Mouse (Mus musculus) olfactory bulb, adult 2 months (tissue): ENCODE results near the gene Rnase11. TPM values are rescaled to one million over a fixed set of nuclear protein-coding genes. Genes with fewer than 3 reads are reported as not detected.

ENCODE experiments used
- H3K27ac ChIP-seq: fragments of 200-500 bp; 2 replicates; pipeline ENCODE4 v1.5.1; 2012; ENCODE audit warnings: low read depth, low read length; ENCODE audit not compliant: insufficient read depth
- H3K4me1 ChIP-seq: fragments of 200-500 bp; 2 replicates; pipeline ENCODE4 v1.6.1; 2012; ENCODE audit warnings: low read length; ENCODE audit not compliant: control insufficient read depth, insufficient read depth
- H3K4me3 ChIP-seq: fragments of 200-500 bp; 2 replicates; pipeline ENCODE4 v1.5.1; 2012; ENCODE audit warnings: mild to moderate bottlenecking, low read depth, low read length, moderate library complexity; ENCODE audit not compliant: insufficient read depth
- CTCF ChIP-seq: fragments of 200-500 bp; IDR thresholded peaks from 2 replicates; pipeline ENCODE4 v1.5.1; 2012; ENCODE audit warnings: low read depth, mild to moderate bottlenecking, low read length, moderate library complexity; ENCODE audit not compliant: insufficient read depth
- POLR2A ChIP-seq: fragments of 200-500 bp; IDR thresholded peaks from 2 replicates; pipeline ENCODE4 v1.6.1; 2012; ENCODE audit warnings: mild to moderate bottlenecking, low read depth, low read length, moderate library complexity; ENCODE audit not compliant: insufficient read depth
- WGBS: fragments of 180-500 bp; shearing (Covaris S2); methylation state at CpG from one replicate; pipeline ENCODE4 v1.1.7; 2018; 5-methylcytosine and 5-hydroxymethylcytosine counted together
- polyA plus RNA-seq: library from polyadenylated mRNA; stranded (reverse); fragments of >200 nt; gene quantifications from 2 replicates; pipeline ENCODE4 v1.2.4, GENCODE M21; 2012; ENCODE audit warnings: low replicate concordance; ENCODE audit not compliant: missing spikeins, insufficient read depth, insufficient read length

The Rnase11 gene
- polyA plus RNA-seq, 1 experiment: not detected

DNA sequence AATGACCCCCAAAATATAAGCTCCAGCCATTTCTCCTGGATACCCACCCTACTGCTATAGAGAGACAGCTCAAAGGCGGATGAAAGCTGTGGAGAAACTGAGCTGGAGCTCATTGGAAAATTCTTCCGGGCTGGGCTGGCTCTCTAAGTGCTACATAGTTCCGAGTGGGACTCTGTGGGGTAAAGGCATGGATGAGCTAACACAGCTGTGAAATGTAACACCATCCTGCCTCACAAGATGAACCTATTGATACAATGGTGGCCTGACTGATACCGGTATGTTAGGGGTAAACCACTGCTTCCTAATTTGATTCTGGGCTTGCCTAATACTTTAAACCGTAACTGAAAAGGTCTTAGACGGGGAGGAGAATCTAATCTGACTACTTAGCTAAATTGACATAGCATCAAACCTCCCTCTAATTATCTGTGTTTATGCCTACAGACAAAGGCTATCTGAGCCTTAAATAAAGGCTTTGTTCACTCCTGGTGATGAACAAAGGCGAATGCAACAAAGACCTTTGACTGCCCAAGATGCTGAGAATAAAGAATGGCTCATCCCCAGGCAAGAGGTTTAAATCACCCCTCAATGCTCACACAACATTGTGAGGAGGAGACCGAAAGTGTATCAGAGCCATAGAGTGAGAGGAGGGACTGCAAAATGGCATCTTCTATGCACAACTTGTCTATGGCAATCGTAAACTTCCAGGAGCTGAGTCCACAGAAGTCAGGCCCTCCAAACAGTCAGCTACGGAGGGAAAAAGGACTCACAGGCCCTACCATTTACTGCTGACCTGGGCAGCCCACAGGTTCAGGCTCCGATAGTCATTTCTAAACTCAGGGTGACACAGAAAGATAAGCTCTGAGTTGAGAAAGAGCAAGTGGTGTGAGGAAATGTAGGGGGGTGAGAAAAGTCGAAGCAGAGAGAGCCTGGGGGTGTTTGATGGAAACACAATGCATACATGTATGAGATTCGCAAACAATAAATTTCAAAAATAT lies 4.6 kb upstream of the Rnase11 start:
- 52% methylated on average over 13 of the region's 13 CpGs for WGBS
- H3K4me1 ChIP-seq: no peaks in the 10 kb centered on the region
- H3K27ac ChIP-seq: no peak overlapping the region
- H3K4me3 ChIP-seq: no peak overlapping the region
- TF ChIP-seq POLR2A (no peak), CTCF (no peak)

DNA sequence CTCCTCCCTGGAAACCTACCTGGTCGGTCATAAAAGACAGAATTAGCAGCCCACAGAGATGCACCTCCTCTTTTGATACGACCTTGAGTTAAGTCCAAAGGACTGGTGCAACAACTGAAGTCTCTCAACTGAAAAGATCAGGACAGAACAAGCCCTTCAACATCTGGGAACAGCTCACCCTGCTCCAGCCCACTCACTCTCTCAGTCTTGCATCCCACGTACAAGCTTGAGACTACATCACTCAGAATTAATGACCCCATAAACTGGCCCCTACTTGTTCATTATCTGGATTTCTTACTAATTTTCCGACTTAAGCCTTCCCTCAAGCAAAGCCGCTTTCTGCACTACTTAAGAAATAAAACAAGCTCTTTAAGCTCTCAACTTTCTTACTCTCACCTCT lies 3.2 kb upstream of the Rnase11 start:
- Histone ChIP-seq H3K4me1 (no peaks in the 10 kb centered on the region), H3K27ac (no peak overlapping the region), H3K4me3 (no peak overlapping the region)
- WGBS: 58% methylated on average over 5 of the region's 5 CpGs
- TF ChIP-seq CTCF (no peak), POLR2A (no peak)

DNA sequence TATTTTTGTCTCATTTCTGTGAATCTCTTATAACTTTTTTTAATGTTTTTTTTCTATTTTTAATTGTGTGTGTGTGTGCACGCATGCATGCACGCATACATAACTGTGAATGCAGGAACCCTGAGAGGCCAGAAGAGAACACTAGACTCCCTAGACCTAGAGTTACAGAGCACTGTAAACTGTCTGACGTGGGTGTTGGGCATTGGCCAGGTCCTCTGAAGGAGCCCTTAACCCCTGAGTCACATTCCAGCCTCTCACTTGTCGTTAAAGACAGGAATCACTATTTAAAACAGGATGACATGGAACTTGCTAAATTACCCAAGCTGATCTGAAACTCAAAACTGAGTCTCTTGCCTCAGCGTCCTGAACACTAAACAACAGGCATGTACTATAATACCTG lies 2.0 kb upstream of the Rnase11 start:
- no peaks in the 10 kb centered on the region for H3K4me1 ChIP-seq
- H3K4me3 ChIP-seq: no peak overlapping the region
- TF ChIP-seq POLR2A (no peak), CTCF (no peak)
- no peak overlapping the region for H3K27ac ChIP-seq
- WGBS: 46% methylated on average over 5 of the region's 5 CpGs

DNA sequence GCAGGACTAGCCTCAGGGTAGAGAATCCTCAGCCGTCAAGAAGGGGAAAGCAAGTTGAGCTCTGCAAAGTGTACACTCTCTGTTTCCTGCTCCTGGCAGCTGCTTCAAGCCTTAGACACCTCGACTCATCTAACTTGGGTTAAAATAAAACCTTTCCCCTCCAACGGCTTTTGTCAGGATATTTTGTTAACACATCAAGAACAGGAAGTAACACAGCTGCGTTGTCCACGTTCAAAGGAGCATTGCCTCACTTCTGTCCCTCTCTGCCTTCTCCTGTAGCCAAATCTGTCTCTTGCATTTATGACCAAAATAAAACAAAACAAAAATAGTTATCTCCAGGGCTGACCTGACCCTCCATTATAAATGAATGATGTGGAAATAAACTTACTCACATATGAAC lies 2.1 kb downstream of the Rnase11 start:
- 55% methylated on average over 5 of the region's 5 CpGs for WGBS
- H3K4me1 ChIP-seq: no peaks in the 10 kb centered on the region
- TF ChIP-seq POLR2A (no peak), CTCF (no peak)
- no peak overlapping the region for H3K4me3 ChIP-seq
- no peak overlapping the region for H3K27ac ChIP-seq

DNA sequence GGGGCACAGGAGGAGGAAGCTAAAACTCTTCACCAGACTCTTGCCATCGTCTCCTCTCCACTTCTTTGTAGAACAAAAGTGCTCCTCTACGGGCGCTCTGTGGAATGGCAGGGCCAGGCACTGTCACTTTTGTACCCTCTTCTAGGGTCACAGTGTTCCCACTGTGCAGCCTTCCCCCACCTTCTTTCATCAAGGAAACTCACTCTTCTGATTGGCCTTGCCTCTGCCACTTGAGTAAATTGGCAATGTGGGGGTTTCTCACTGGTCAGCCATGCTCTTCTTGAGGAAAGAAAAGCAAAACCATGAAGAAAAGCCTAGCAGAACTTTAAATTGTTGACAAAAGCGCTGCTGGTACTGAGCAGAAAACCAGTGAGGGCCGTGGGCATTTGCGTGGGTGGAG lies 8.2 kb downstream of the Rnase11 start, which contains the start of gene Rnase9:
TSS of gene Rnase9 (minus strand) at position 101 of the 400 bp plus-strand sequence.
- Histone ChIP-seq H3K4me1 (no peaks in the 10 kb centered on the region), H3K4me3 (no peak within 1 kb of the TSS), H3K27ac (no peak within 1 kb of the TSS)
- TF ChIP-seq CTCF: no peak
- no peak for TF ChIP-seq POLR2A
- WGBS: 68% methylated on average over 6 of the region's 6 CpGs

DNA sequence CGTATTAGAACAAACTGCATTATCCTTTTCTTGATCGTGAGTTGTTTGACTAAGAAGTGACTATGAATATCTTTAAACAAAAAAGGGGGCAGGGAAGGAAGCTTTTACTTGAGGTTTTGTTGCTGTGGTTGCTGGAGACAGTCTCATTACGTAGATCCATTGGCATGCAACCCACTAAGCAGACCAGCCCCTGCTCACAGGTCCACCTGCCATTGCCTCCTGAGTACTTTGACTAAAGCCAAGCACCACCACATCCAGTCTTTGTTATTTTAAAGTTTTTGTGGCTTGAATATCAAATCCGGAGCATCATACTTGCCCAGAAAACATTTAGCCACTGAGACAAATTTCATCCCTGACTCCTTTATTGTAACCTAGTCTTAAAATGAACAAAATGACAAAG lies 13.7 kb downstream of the Rnase11 start:
- H3K4me1 ChIP-seq: no peaks in the 10 kb centered on the region
- no peak overlapping the region for H3K4me3 ChIP-seq
- 90% methylated on average over 4 of the region's 4 CpGs for WGBS
- TF ChIP-seq CTCF (no peak), POLR2A (no peak)
- H3K27ac ChIP-seq: no peak overlapping the region

DNA sequence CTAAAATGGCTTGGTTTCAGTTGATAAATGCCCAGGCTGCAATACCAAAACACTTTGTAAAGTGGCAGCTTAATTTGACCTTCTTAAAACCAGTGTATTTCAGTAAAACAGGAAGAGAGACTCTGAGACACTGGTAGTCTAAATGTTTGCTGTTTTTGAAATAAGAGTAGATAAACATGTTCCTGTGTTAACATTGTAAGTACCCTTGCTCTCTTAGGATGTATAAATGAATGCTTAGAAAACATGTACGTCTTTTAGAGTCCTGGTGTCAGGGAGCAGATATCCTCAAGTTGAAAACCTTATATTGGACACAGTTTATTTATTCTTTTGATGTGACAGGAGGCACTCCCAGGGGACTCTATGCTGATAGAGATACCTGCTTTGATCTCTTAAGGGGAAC lies 14.8 kb downstream of the Rnase11 start:
- H3K4me3 ChIP-seq: no peak overlapping the region
- no peak for TF ChIP-seq CTCF
- no peak for TF ChIP-seq POLR2A
- WGBS: 81% methylated on average over 1 of the region's 1 CpGs

DNA sequence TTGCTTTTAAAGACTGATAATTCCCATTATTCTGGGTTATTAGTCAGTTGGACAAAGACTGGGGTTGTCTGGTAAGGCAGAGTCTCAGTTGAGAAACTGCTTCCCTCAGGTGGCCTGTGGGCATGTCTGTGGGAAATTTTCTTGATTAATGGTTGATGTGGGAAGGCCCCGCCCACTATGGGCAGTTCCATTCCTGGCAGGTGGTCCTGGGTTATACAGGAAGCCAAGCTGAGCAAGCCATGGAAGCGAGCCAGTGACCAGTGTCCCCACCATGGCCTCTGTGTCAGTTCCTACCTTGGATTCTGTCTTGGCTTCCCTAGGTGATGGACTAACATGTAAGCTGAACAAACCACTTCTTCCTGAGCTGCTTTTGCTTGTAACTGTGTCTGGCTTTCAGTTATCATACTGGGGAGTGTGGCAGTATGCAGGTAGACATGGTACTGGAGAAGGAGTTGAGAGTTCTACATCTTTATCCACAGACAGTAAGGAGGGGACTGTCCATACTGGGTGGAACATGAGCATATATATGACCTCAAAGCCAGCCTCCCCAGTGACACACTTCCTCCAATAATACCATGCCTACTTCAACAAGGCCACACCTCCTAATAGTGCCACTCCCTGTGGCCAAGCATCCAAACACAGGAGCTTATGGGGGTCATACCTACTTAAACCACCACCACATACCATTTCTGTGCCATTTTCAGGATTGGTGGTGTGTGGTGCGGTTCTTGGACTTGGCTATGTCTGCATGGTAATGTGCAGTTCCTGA lies 22.4 kb downstream of the Rnase11 start:
- no peak overlapping the region for H3K27ac ChIP-seq
- no peaks in the 10 kb centered on the region for H3K4me1 ChIP-seq

More for the DNA sequence above, 14.8 kb downstream of the Rnase11 start:
- Histone ChIP-seq H3K27ac (no peak overlapping the region), H3K4me1 (no peaks in the 10 kb centered on the region)

More for the DNA sequence above, 22.4 kb downstream of the Rnase11 start:
- H3K4me3 ChIP-seq: no peak overlapping the region
- WGBS: 72% methylated on average over 3 of the region's 3 CpGs
- TF ChIP-seq CTCF (no peak), POLR2A (no peak)
